Mouse (Mus musculus) MEL (cell line): Measurements from ENCODE around the gene Meioc.

Experiments
- BHLHE40 ChIP-seq: IDR thresholded peaks from 2 replicates; pipeline ENCODE4 v1.6.1; 2012; ENCODE audit warnings: low read depth, mild to moderate bottlenecking, inconsistent platforms, low read length, improper control_type of control experiment, borderline replicate concordance
- CHD1 ChIP-seq: IDR thresholded peaks from 2 replicates; pipeline ENCODE4 v1.6.1; 2012; ENCODE audit warnings: low read depth, mild to moderate bottlenecking, inconsistent platforms, low read length, improper control_type of control experiment
- CHD2 ChIP-seq: IDR thresholded peaks from 2 replicates; pipeline ENCODE4 v1.6.1; 2011; ENCODE audit warnings: low read length, improper control_type of control experiment
- CTCF ChIP-seq, 3 experiments: IDR thresholded peaks in 2 of 3; conservative IDR thresholded peaks in 1 of 3; 2 replicates each; pipeline ENCODE4 v1.5.1; 2011 to 2012; ENCODE audit warnings: low read length in 3 of 3, low read depth in 2 of 3, mild to moderate bottlenecking in 2 of 3, improper control_type of control experiment in 1 of 3, inconsistent platforms in 1 of 3, mixed read lengths in 1 of 3, moderate library complexity in 1 of 3; ENCODE audit not compliant: control insufficient read depth in 1 of 3, insufficient read depth in 1 of 3, poor library complexity in 1 of 3, severe bottlenecking in 1 of 3
- EP300 ChIP-seq, 2 experiments: IDR thresholded peaks; 2 replicates each; pipeline ENCODE4 v1.6.1; 2011; ENCODE audit warnings: improper control_type of control experiment in 2 of 2, low read length in 2 of 2, low read depth in 1 of 2, mild to moderate bottlenecking in 1 of 2
- MAX ChIP-seq: IDR thresholded peaks from 2 replicates; pipeline ENCODE4 v1.6.1; 2011; ENCODE audit warnings: low read length, improper control_type of control experiment
- NRF1 ChIP-seq: IDR thresholded peaks from 2 replicates; pipeline ENCODE4 v1.6.1; 2014; ENCODE audit warnings: low read depth, mild to moderate bottlenecking, inconsistent platforms, low read length, improper control_type of control experiment, moderate library complexity; ENCODE audit not compliant: poor library complexity, insufficient read depth, severe bottlenecking
- POLR2A ChIP-seq, 2 experiments: IDR thresholded peaks; 2 replicates each; pipeline ENCODE4 v1.6.1; 2011 to 2012; ENCODE audit warnings: low read length in 2 of 2, mild to moderate bottlenecking in 2 of 2, control low read depth in 1 of 2, improper control_type of control experiment in 1 of 2, low read depth in 1 of 2, moderate library complexity in 1 of 2; ENCODE audit not compliant: control insufficient read depth in 1 of 2, insufficient read depth in 1 of 2, poor library complexity in 1 of 2
- TCF12 ChIP-seq: IDR thresholded peaks from 2 replicates; pipeline ENCODE4 v1.6.1; 2014; ENCODE audit warnings: low read depth, mild to moderate bottlenecking, inconsistent platforms, low read length, improper control_type of control experiment, moderate library complexity
- UBTF ChIP-seq: IDR thresholded peaks from 2 replicates; pipeline ENCODE4 v1.6.1; 2012; ENCODE audit warnings: low read depth, mild to moderate bottlenecking, inconsistent platforms, low read length, improper control_type of control experiment, moderate library complexity, borderline replicate concordance; ENCODE audit not compliant: insufficient read depth
- USF2 ChIP-seq, 2 experiments: IDR thresholded peaks; 2 replicates each; pipeline ENCODE4 v1.6.1; 2011 to 2012; ENCODE audit warnings: improper control_type of control experiment in 2 of 2, low read length in 2 of 2, borderline replicate concordance in 1 of 2, inconsistent platforms in 1 of 2, low read depth in 1 of 2, mild to moderate bottlenecking in 1 of 2; ENCODE audit not compliant: insufficient read depth in 1 of 2
- ZC3H11A ChIP-seq: IDR thresholded peaks from 2 replicates; pipeline ENCODE4 v1.6.1; 2012; ENCODE audit warnings: low read depth, mild to moderate bottlenecking, inconsistent platforms, low read length, improper control_type of control experiment

DNA sequence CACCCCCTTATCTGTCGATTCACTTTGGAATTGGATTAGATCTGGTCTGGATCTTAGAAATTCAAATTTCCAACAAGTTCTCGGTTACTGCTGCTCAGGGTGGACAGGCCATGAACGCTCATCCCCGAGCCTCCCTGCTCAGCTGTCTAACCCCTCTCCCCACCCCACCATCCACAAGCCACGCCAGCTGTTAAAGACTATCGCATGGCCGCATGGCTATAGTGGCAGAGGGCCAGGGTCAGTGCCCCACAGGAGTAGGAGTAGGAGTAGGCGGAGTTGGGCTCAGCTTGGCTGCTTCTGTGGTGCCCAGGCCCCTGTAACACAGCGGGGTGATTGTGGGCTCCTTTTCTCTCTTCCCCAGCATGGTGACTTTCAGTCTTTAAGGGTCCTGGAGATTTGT, 35.0 kb upstream of the Meioc start:
- TF ChIP-seq EP300 (IDR thresholded peaks at IDR 0.05; ENCODE audit: low read depth in 1 of 2, low read length in 2 of 2) (no peak), UBTF (no peak), USF2 (IDR thresholded peaks at IDR 0.05; ENCODE audit: borderline replicate concordance in 1 of 2, insufficient read depth in 1 of 2, low read depth in 1 of 2, low read length in 2 of 2) (no peak), NRF1 (no peak), CTCF (IDR thresholded peaks at IDR 0.05 in 2 of 3, conservative IDR thresholded peaks at IDR 0.05 in 1 of 3; ENCODE audit: control insufficient read depth in 1 of 3, insufficient read depth in 1 of 3, low read depth in 2 of 3, low read length in 3 of 3, poor library complexity in 1 of 3, severe bottlenecking in 1 of 3) (no peak), TCF12 (no peak), MAX (no peak), CHD1 (no peak), CHD2 (no peak), ZC3H11A (no peak), POLR2A (IDR thresholded peaks at IDR 0.05; ENCODE audit: control insufficient read depth in 1 of 2, insufficient read depth in 1 of 2, low read depth in 1 of 2, low read length in 2 of 2, poor library complexity in 1 of 2) (no peak), BHLHE40 (no peak)
